ENCODE assay signal across 9 mouse cellular contexts in the genomic region with DNA sequence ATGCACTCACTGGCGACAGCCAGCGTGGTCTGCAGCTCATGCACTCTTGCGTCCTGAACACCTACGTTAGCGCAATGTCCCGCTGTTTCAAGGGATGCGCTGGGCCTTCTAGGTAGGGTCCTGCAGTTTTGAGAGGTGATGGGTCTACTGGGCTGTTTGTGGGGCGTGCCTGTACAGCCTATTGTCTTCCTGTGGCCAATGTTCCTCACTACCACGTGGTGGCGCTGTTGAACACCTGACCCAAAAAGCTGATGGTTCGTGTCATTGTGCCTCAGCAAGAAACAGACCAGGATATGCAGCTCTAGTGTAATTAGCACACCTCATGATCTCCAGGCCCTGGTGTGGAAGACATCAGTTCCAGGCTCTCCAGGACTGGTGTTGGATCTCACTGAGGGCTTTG. TPM values are rescaled to one million over a fixed set of nuclear protein-coding genes. Genes with fewer than 3 reads are reported as not detected.
DNase-seq lines count a peak whose midpoint lies in the region; ATAC-seq and TF ChIP-seq lines count a peak whose summit lies in the region.
"Had no signal": no experiment of that assay in that cellular context is flagged by ENCODE, and none has a peak within 500 bp of the region (broad histone marks: within the 10 kb centered on the region; RNA-seq: fewer than 3 reads in every experiment).

No protein-coding gene starts in this region.

- no peak overlapping the region for H3K9ac ChIP-seq in hindbrain, embryonic 12.5 days
- no peak overlapping the region for H3K9ac ChIP-seq in heart, embryonic 11.5 days (ENCODE audit: low read depth, low read length)
- H3K9ac ChIP-seq in kidney, postnatal 0 days (ENCODE audit: low read depth, low read length), result no peak overlapping the region
- H3K9ac ChIP-seq: midbrain, embryonic 12.5 days had no signal

- no peak for ATAC-seq in hindbrain, embryonic 12.5 days (ENCODE audit: low FRiP score)
- ATAC-seq in heart, embryonic 11.5 days (replicated peaks; ENCODE audit: insufficient number of reproducible peaks, low FRiP score, low TSS enrichment), result no peak
- peak; percentile 63 for ATAC-seq in kidney, postnatal 0 days (replicated peaks; ENCODE audit: low FRiP score, low read depth)

- H3K4me1 ChIP-seq in hindbrain, embryonic 10.5 days (replicated peaks), result peaks cover 26% of the 10 kb centered on the region
- H3K4me1 ChIP-seq in hindbrain, embryonic 12.5 days, result peaks cover 10% of the 10 kb centered on the region; the same call in 1 of the 2 replicates
- H3K4me1 ChIP-seq in heart, embryonic 11.5 days (ENCODE audit: control insufficient read depth, insufficient read depth, low read length), result peaks cover 13% of the 10 kb centered on the region
- H3K4me1 ChIP-seq in kidney, postnatal 0 days (replicated peaks; ENCODE audit: insufficient read depth, low read length), result no peaks in the 10 kb centered on the region; the same call in 1 of the 2 replicates

- no peak overlapping the region for H3K4me2 ChIP-seq in hindbrain, embryonic 12.5 days (replicated peaks)
- H3K4me2 ChIP-seq in heart, embryonic 11.5 days, result peak overlapping the region; percentile 30
- H3K4me2 ChIP-seq in kidney, postnatal 0 days (ENCODE audit: low read length), result no peak overlapping the region
- H3K4me2 ChIP-seq: midbrain, embryonic 12.5 days had no signal

- H3K36me3 ChIP-seq in hindbrain, embryonic 10.5 days, result no peaks in the 10 kb centered on the region
- H3K36me3 ChIP-seq in hindbrain, embryonic 12.5 days, result no peaks in the 10 kb centered on the region
- no peaks in the 10 kb centered on the region for H3K36me3 ChIP-seq in heart, embryonic 11.5 days (ENCODE audit: control insufficient read depth, insufficient read depth, low read length)
- H3K36me3 ChIP-seq in kidney, postnatal 0 days (ENCODE audit: insufficient read depth, low read length), result no peaks in the 10 kb centered on the region
- H3K36me3 ChIP-seq: midbrain, embryonic 12.5 days had no signal

- no peak overlapping the region for H3K4me3 ChIP-seq in hindbrain, embryonic 10.5 days
- H3K4me3 ChIP-seq in hindbrain, embryonic 12.5 days, result no peak overlapping the region
- H3K4me3 ChIP-seq in heart, embryonic 11.5 days (ENCODE audit: low read depth, low read length), result no peak overlapping the region
- H3K4me3 ChIP-seq in kidney, postnatal 0 days (replicated peaks; ENCODE audit: low read depth, low read length), result no peak overlapping the region
- H3K4me3 ChIP-seq: midbrain, embryonic 12.5 days had no signal

- WGBS in hindbrain, embryonic 10.5 days, result 17% methylated on average over 11 of the region's 11 CpGs
- whole genome bisulfite sequencing in hindbrain, embryonic 12.5 days, result 16% methylated on average over 11 of the region's 11 CpGs
- WGBS in heart, embryonic 11.5 days (ENCODE audit: insufficient replicate concordance), result 20% methylated on average over 11 of the region's 11 CpGs
- 25% methylated on average over 11 of the region's 11 CpGs for WGBS in kidney, postnatal 0 days

- DNase-seq in hindbrain, embryonic 10.5 days (ENCODE audit: low spot score), result peak; percentile 65
- DNase-seq in R1 (ENCODE audit: low read depth, low spot score), result peak; percentile 86
- DNase-seq in cerebellum, postnatal 14 days, result peak; percentile 73 to 76
- DNase-seq in kidney, postnatal 0 days (ENCODE audit: low spot score), result peak; percentile 83
- peak; percentile 67 for DNase-seq in lung, postnatal 10 days
- DNase-seq in spleen, postnatal 10 days (ENCODE audit: low spot score in 2 of 2), result peak; percentile 24 to 61

- H3K27me3 ChIP-seq in hindbrain, embryonic 10.5 days (ENCODE audit: insufficient read depth, poor library complexity, severe bottlenecking), result no peaks in the 10 kb centered on the region; the same call in 1 of the 2 replicates
- H3K27me3 ChIP-seq in hindbrain, embryonic 12.5 days, result no peaks in the 10 kb centered on the region
- H3K27me3 ChIP-seq in heart, embryonic 11.5 days (ENCODE audit: control insufficient read depth, insufficient read depth, low read length), result peaks cover 3% of the 10 kb centered on the region; the same call in 1 of the 2 replicates
- no peaks in the 10 kb centered on the region for H3K27me3 ChIP-seq in kidney, postnatal 0 days (ENCODE audit: insufficient read depth, low read length)
- H3K27me3 ChIP-seq: midbrain, embryonic 12.5 days had no signal

- H3K27ac ChIP-seq in hindbrain, embryonic 10.5 days, result peak overlapping the region; percentile 71
- no peak overlapping the region for H3K27ac ChIP-seq in hindbrain, embryonic 12.5 days
- no peak overlapping the region for H3K27ac ChIP-seq in heart, embryonic 11.5 days (ENCODE audit: low read depth, low read length)
- no peak overlapping the region for H3K27ac ChIP-seq in kidney, postnatal 0 days
- H3K27ac ChIP-seq: midbrain, embryonic 12.5 days had no signal

- peak; percentile 90 for TF ChIP-seq CTCF in kidney, postnatal 0 days (IDR thresholded peaks at IDR 0.05; ENCODE audit: low read depth)

- no peaks in the 10 kb centered on the region for H3K9me3 ChIP-seq in hindbrain, embryonic 10.5 days
- no peaks in the 10 kb centered on the region for H3K9me3 ChIP-seq in hindbrain, embryonic 12.5 days (replicated peaks)
- H3K9me3 ChIP-seq in heart, embryonic 11.5 days (replicated peaks; ENCODE audit: control insufficient read depth, low read length), result no peaks in the 10 kb centered on the region
- no peaks in the 10 kb centered on the region for H3K9me3 ChIP-seq in kidney, postnatal 0 days (replicated peaks; ENCODE audit: low read length)
- H3K9me3 ChIP-seq: midbrain, embryonic 12.5 days had no signal

RNA-seq across cellular contexts. Expression of gene Lbp, which starts 21.7 kb away (rescaled TPM):
- polyA plus RNA-seq in hindbrain, embryonic 10.5 days (2016; fragmentation: Nextera tagmentation; extraction: Ambion mirVana), result 2.2 and 3.4 TPM in 2 replicates
- 3.9 and 5.0 TPM in 2 replicates for polyA plus RNA-seq in hindbrain, embryonic 12.5 days (2016; fragmentation: Nextera tagmentation; extraction: Ambion mirVana)
- polyA plus RNA-seq in heart, embryonic 11.5 days (2014; fragmentation: Nextera tagmentation; extraction: Ambion mirVana), result 9.2 and 10.1 TPM in 2 replicates
- polyA plus RNA-seq in kidney, postnatal 0 days (2015; fragmentation: Nextera tagmentation; extraction: Ambion mirVana), result 32.1 and 34.6 TPM in 2 replicates

RNA-seq across cellular contexts. Expression of gene Bpi, which starts 26.7 kb away (rescaled TPM):
- polyA plus RNA-seq in hindbrain, embryonic 10.5 days (2016; fragmentation: Nextera tagmentation; extraction: Ambion mirVana), result not detected in 2 replicates
- polyA plus RNA-seq in hindbrain, embryonic 12.5 days (2016; fragmentation: Nextera tagmentation; extraction: Ambion mirVana), result not detected in 2 replicates
- not detected in 2 replicates for polyA plus RNA-seq in heart, embryonic 11.5 days (2014; fragmentation: Nextera tagmentation; extraction: Ambion mirVana)
- 0.08 and 0.12 TPM in 2 replicates for polyA plus RNA-seq in kidney, postnatal 0 days (2015; fragmentation: Nextera tagmentation; extraction: Ambion mirVana)
- polyA plus RNA-seq: midbrain, embryonic 12.5 days had no signal

RNA-seq across cellular contexts. Expression of gene D630003M21Rik, which starts 55.5 kb away (rescaled TPM):
- 3.7 and 4.9 TPM in 2 replicates for polyA plus RNA-seq in hindbrain, embryonic 10.5 days (2016; fragmentation: Nextera tagmentation; extraction: Ambion mirVana)
- 8.2 and 8.9 TPM in 2 replicates for polyA plus RNA-seq in hindbrain, embryonic 12.5 days (2016; fragmentation: Nextera tagmentation; extraction: Ambion mirVana)
- 0.37 and 0.57 TPM in 2 replicates for polyA plus RNA-seq in heart, embryonic 11.5 days (2014; fragmentation: Nextera tagmentation; extraction: Ambion mirVana)
- 4.0 and 4.7 TPM in 2 replicates for polyA plus RNA-seq in kidney, postnatal 0 days (2015; fragmentation: Nextera tagmentation; extraction: Ambion mirVana)
